Mouse (Mus musculus) spleen, adult 2 months (tissue): ENCODE measurements around the gene Tnni3.

ENCODE experiments used
- CTCF ChIP-seq: fragments of 200-500 bp; IDR thresholded peaks from 2 replicates; pipeline ENCODE4 v1.5.1; 2011; ENCODE audit warnings: mild to moderate bottlenecking, inconsistent platforms; ENCODE audit not compliant: insufficient read depth, insufficient read length, insufficient replicate concordance; ENCODE audit errors: extremely low read depth
- POLR2A ChIP-seq: fragments of 200-500 bp; IDR thresholded peaks from 2 replicates; pipeline ENCODE4 v1.6.1; 2011; ENCODE audit warnings: low read depth, low read length, inconsistent platforms

- no peak for TF ChIP-seq POLR2A
- no peak for TF ChIP-seq CTCF
Measured at GRCm38 (mm10) chr7:4500892-4501471, 23.0 kb downstream of the Tnni3 start.
